Mouse (Mus musculus) layer of hippocampus, adult 8-10 months (tissue): ENCODE measurements around the gene Fam24b. TPM values are rescaled to one million over a fixed set of nuclear protein-coding genes. Genes with fewer than 3 reads are reported as not detected.

Experiments
- DNase-seq, 2 experiments: peaks; one replicate each; pipeline ENCODE4 v3.0.0; 2022; ENCODE audit warnings: low spot score in 2 of 2
- total RNA-seq, 4 experiments: library from RNA; stranded (reverse); gene quantifications; 2 replicates each; pipeline ENCODE4 v1.2.4; 2022

Gene Fam24b
- total RNA-seq: under 1 TPM in 2 of 4 experiments, not detected in 2; 0.68 to 0.75 TPM

DNA sequence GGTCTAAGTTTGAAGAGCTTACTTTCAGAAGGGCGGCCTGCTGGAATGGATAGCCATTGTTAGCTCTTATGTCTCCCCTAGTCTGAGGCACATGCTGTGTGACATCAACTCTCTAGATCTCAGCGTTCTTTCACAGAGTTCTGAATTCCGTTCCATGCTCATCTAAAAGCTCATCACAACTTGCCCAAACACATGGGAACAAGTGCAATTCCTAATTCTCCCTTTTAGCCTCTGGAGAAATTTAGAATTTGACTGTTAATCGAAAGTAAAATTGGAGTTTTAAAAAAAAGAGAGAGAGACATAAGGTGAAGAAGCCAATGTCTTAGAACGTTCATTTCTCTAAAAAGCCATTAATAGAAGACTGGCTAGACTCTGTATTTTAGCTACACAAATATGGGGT lies at the start of gene Fam24b:
TSS of gene Fam24b (minus strand) at position 101 of the 400 bp plus-strand sequence.
- DNase-seq: no peak

DNA sequence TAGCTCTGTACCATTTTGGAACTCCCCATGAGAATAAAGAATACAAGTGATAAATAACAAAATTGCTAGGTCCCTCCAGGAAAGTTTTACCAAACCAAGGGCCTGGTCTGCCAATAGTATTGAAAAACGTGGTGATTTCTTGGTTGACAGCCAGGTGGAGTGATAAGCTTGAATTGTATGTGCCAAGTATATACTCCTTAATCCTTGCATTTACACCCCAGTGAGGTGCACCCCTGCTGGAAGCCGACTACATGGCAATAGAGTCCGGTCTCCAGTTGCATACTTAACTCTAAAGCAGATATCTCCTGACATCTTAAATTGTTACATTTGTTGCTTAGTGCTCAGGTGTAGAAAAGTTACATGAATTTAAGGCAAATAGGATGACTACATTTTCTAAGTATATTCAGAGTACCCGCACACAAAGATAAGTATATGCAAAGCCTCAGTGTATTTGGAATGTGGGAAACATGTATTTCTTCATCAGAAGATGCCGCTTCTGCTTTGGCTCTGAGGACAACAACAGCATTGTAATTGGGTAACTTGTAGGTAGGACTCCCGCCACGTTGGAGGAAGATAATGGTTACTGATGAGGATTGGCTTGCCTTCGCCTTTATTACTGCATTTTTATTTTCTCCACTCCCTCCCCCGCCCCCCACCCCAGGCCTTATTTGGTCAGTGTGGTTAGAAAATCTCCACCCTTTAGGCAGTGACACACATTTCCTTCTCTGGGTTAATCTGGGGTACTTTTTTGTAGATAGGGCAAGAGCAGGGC lies 42.8 kb upstream of the Fam24b start:
- DNase-seq: no peak

DNA sequence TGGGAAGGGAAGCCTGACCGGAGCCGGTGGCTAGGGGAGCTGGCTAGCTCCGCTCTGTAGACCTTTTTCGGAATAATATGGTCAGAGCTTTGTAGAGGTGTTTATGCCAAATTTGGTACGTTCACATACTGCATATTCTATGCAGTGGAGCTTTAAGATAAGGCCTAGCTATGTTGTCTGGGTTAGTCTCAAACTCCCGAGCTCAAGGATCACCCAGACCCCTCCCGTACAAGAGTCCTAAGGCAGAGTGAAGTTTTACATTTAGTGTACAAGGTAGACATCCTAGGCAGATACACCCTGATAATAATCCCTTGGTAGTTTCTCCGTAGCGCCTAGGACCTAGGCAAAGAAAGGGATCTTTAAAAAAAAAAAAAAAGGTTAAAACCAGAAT lies 42.1 kb upstream of the Fam24b start:
- DNase-seq: no peak

DNA sequence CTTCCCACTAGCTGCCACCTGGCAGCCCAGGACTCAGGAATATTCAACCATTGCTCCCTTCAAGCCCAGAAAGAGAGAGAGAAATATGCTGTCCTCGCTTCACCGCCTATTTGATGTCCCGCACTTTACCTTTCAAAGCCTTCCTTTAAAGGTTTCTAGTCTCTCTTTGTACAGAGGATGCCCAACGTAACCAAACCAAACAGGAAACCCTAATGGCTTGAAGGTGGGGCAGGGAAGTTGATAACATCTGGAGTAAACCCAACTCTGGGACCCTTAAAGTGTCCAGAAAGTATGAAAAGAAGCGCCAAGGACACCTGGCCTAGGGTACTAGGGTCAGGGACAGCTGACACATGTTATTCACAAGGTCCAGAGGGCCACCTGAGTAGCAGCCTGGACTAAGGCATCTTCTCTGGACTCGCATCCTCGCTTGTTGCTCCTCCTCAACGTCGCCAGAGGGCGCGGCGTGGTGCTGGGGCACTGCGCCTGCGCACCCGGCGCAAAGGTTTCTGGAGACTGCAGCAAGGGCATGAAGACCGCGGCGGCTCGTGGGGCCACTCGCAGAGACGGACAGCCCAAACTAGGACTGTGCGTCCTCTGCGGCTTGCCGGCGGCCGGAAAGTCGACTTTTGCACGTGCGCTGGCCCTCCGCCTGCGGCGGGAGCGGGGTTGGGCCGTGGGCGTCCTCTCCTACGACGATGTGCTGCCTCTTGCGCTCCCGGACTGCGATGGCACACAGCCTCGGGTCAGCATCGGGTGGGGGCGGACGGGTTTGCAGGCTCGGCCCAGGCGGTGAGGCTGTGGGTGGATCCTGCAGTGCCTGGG lies 41.5 kb upstream of the Fam24b start, which contains the start of gene Pstk:
TSS of gene Pstk (plus strand) at position 494 of the 822 bp plus-strand sequence.
- peak; percentile 85 to 89 for DNase-seq

DNA sequence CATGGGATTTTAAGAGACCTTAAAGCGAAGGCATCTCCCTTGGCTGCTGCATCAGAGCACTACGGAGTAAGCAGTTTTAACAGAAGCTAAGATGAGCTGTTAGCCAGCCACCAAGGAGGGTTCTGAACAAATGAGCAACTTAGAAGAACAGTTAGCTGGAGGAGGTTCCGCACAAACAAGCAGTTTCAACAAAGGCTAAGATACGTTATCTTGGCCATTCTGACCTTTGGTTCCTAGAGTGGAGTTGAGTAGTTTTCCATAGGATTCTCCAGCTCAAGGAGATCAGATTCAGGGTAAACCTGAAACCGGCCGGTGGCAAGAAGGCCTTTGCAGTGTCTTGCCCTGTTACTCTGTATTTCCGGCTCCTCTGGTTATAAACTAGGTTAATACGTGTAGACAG lies 34.8 kb upstream of the Fam24b start:
- DNase-seq: no peak

DNA sequence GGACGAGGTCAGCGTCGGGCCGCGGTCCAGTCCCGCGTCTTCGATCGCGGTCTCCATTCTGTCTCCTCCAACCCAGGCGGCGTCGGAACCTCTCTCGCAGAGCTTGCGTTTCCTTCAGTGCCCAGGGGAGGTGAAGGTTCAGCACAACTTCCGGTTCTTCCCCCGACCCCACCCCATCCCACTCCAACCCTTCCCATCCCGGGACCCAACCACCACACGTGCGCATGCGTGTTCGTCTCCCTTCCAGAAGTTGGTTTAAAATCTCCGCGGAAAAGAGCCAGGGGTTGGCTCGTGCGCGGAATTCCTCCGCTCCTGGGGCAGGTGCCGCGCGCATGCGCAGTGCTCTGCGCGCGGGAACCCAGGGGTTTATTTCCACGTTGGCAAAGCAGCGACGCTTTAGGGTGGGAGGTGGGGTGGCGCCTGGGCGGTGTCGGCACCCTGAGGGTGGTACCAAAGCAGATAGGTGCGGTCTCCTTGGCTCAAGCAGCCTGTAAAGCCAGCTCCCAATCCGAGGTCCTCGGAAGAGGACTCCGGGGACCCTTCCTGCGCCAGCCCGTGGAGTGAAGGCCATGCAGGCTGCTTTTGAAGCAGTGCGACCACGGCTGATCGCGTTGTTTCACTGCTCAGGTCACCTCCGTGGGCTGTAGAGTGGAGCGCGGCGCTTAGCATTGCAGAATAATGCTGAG lies 33.4 kb upstream of the Fam24b start, which contains the start of gene 2310057M21Rik:
TSS of gene 2310057M21Rik (minus strand) at position 145 of the 686 bp plus-strand sequence.
- DNase-seq: peak; percentile 93

DNA sequence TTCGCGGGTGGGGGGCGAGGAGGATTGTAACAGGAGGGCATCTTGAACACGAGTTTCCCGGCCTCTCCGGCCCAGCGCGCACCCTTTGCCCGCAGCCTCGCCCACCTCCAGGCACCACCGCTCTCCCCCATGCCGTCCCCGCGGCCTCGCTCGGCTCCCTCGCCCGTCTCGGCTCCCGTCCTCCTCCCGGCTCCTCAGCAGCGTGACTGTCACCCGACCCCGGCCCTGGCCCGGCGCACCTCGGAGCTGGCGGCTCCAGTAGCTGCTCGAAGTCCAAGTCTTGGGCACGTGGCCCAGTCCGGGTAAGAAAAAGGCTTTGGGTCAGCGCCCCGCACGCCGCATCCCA lies 32.9 kb upstream of the Fam24b start:
- no peak for DNase-seq

DNA sequence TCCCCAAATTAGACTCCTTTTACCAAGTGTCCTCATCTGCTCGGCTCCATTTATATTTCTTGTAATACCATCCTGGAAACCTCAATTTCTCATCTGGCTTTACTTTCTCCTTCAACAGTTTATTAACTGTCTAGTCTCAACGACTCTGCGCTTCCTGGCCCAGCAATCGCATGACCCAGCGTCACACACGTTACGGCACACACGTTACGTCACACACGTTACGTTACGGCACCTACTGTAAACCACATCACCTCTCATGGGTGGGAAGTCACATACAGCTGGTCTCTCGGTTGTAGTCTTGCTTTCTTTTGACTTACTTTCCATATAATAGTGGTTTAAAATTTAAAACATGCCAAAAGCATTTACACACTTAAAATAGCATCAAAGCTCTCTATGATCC lies 26.8 kb upstream of the Fam24b start:
- no peak for DNase-seq

DNA sequence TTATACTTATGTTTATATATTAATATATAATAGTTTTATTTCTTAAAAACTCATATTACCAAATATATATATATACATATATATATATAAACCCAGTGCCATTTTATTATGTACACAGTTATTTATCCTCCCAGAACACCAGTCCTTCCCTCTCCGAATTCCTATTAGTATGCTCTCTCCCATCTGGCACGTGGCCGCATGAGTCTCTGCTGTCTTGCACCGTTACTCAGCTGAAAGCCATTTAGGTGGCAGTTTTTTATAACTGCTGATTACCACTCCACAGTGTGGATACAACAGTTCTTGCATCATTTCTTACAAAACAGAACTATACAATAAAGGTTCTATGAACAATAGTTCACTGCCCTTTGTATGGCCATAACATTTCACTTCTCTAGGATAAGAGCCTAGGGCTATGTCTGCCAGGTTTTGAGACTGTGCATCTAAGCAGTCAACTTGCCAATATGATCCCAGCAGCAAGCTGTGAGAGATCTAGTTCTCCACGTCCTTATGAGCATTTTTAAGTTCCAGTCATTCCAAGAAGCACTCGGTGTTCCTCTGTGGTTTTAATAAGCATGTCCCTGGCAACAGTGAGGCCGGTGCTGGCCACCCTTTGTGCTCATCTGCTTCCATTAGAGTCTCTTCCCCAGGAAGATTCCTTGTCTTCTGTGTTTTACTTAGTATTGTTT lies 16.7 kb upstream of the Fam24b start:
- DNase-seq: peak in 1 of 2 experiments; percentile 8

DNA sequence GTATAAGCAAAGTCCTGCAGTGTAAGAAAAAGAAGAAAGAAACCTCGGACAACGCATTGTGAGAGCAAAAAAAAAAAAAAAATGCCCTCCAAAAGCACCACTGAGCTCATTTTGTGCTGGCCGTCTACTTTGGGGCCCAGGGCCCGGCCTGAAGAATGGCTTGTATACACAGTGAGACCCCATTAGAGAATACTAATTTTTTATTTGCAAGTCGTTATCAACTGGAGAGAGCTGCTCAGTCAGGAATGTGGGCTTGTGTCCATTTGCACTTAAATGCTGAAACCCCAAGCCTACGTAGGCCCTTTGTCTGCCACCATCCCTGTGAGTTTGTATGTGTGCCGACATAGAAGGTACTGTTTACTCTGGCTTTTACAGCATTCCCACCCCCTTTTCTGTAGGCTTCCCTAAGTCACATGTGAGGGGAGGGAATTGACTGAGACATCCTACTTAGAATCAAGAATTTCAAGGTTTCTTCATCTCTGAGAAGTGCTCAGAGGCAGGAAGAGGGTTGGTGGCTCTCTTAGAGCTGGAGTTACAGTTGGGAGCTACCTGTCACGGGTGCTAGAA lies 8.3 kb upstream of the Fam24b start:
- DNase-seq: no peak

DNA sequence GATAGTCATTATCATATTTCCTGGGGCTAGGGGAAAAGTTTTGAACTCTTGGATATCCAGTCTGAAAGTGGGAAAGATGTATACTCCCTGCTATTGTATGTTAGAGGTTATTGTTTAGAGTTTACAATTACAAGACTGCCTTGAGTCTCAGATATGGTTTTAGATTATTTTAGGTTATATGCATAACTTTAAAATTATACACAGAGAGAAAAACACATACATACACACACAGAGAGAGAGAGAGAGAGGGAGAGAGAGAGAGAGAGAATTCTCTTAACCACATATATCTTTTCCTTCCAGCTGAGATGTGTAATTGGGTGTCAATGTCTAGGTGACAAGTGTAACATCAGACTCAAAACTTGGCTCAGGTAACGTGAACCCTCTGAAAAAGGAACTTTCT lies 4.2 kb upstream of the Fam24b start, which contains the start of gene Fam24a:
TSS of gene Fam24a (plus strand) at position 301 of the 400 bp plus-strand sequence.
- DNase-seq: no peak

DNA sequence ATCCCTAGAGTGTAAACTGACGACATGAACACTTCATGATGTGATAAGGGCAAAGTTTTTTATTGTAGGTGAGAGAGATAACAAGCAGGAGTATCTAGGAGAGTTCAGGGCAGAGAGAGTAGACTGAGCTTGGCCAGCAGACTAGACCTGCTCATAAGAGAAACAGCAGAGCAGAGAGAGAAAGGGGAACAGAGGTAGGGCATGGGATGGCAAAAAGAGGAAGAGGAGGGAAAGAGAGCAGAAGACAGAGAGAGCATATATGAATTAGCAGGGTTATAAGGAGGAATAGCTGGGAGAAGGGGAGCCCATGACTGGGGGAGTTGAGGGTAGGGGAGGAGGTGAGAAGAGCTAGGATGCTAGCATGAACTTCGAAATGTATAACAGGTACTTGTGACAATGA lies 2.4 kb upstream of the Fam24b start:
- DNase-seq: no peak

DNA sequence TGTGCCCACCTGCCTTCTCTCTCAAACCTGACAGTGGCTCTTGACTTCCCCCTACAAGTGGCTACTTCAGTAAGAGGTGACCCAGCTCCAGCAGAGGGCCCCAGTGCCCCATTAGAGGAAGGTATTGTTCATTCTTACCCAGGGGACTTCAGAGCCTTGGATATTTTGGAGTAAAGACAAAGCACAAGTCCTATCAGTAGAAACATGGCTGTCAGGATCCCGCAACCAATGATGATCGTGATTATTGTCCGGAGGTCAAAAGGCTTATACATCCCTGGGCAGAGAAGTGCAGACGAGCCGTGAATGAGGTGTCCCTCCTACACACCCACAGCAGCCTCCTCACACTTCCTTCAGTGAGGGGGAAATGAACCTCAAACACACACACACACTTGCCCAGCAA lies 2.3 kb downstream of the Fam24b start:
- no peak for DNase-seq

DNA sequence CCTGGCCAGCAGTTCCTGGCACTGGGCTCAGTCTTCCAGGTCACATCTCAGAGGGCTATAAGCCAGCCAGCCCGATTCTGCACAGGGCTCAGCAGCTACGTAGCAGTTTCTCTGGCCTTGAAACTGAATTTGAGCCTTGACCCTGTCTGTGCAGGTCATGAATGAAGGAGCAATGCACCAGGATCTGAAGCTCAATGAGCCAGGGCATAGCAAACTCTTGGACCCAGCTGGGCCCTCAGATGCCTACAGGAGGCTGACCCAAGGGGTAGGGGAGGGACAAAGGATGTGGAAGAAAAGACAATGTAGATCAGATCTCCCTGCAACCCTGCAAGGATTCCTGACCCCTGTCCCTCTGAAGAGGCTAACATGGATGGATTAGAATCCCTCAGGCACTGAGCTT lies 7.1 kb downstream of the Fam24b start, which contains the start of gene Cuzd1:
TSS of gene Cuzd1 (minus strand) at position 101 of the 400 bp plus-strand sequence.
- no peak for DNase-seq

DNA sequence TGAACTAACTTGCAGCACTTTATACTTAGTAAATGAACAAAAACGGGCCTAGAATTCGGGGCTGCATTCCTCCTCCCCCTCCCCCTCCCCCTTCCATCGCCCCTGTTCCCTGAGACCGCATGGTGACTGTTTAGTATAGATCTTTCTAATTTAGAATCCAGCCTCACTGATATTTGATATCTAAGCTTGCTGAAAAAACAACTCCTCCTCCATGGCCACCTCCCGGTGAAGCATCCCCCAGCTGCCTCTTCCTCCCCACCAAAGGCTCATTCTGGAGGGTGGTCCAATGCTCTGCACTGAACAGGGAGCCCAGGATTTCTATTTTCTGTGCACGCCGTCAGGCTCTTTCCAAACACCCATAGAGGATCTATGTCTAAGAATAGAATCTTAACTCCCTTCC lies 11.0 kb downstream of the Fam24b start:
- no peak for DNase-seq

DNA sequence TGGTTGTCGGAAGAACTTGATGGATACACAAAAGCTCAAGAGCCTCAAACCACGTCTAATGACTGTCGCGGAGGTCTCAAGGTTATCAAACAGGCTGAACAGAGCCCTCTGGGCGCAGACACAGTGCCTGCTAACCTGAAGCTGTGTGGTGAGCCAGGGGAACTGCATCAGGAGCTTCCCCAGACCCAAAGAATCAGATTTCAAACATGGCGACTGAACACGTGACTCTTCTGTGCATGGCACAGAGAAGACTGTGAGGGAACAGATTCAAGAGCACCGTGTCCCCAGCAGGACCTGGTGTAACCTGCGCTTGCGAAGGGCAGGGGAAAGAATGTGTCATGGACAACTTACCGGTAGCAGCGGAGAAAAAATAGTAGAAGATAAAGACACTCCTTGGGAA lies 11.7 kb downstream of the Fam24b start:
- DNase-seq: no peak

DNA sequence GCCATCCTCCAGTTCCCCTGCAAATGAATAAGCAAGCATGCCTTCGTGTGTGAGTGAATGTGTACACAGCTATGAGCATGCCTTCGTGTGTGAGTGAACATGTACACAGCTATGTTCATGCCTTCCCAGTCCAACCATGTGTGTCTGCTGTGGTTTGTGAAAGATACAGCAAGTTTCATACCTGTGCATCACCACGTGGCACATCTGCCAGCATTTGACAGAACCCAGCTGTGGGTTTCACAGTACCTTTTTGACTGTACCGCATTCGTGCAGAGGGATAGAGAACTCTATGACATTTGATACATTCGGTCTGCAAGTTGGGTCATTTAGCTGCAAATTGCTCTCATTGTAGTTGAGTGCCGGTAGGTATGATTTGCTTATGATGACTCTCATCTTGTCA lies 14.8 kb downstream of the Fam24b start:
- no peak for DNase-seq

DNA sequence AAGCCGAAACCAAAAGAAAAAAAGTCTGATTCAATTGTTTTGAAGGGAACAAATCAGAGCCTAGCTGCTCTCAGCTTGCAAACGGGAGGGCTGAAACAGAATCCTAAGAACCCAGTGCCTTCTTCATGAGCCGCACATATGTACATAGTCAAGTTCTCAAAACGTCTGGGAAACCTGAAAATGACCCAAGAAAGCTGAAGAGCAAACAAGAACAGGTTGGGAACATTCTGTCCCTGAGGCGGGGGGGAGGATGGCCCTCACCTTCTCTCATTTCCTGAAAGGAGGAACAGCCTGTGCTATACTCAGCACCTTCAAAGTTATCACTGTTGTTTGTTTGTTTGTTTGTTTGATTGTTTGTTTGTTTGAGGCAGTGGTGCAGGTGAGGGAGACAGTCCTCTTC lies 22.6 kb downstream of the Fam24b start:
- no peak for DNase-seq

DNA sequence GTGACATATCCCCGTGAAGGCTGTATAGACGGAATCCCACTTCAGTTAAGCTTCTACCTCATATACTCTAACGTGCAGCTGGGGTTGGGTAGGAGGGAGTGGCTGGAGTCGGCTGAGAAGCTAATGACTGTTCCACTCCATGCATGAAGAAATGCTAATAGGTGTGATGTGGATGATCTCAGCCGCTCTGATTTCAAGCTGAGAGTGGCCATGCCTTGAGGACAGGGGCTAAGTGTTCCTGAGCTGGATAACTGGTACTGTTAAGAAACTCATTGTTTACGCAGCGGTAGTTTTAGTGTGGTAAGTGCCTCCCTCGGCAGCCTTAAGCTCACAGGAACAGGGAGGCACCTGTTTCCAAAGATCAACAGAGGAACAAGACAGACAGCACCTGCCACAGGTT lies 26.0 kb downstream of the Fam24b start:
- no peak for DNase-seq

DNA sequence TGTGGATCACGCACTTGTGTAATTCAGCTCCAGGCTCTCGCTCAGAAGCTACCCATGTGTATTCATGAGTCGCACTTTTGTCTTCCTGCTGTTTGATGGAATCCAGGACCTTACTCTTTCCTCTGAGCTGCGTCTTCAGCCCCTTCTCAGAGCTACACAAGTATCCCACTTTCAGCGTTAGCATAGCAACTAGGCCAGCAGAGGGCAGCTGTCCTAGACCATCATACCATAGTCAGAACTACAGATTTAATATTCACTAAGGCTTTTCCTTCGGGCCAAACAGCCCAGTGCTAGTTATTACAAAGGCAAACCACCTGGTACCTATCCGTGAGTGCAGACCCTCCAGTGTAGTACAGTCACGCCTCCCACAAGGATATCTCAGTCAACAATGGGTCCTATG lies 32.2 kb downstream of the Fam24b start:
- no peak for DNase-seq
